Mouse (Mus musculus) layer of hippocampus, postnatal 14 days (tissue): ENCODE measurements at regions not wholly inside any gene's neighbourhood (a gene's known extent, or its start where the extent isn't known, plus 50 kb on each side); places are given as distances from the start of the nearest gene placed in this dataset.

Source experiments
- DNase-seq, 2 experiments: peaks; one replicate each; pipeline ENCODE4 v3.0.0; 2021 to 2022; ENCODE audit warnings: low spot score in 2 of 2, mixed read lengths in 1 of 2

DNA sequence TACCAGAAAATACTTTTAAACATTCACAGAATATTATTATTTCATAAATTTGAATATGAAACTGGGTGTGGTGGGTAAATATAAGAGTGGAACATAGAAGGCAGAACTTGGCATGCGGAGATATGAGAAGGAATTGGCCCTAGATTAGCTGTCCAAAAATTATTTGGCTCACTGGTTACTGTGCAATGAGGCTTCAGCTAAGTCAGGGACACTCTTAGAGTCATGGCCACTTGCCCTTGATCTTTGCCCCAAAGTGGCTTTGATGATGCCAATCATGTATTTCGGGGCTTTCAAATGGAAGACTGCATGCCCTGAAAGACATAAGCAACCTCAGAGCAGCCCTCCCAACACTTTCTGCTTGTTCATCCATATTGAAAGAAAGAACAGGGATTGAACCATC, 76.9 kb downstream of the Pxdc1 start:
- no peak for DNase-seq

DNA sequence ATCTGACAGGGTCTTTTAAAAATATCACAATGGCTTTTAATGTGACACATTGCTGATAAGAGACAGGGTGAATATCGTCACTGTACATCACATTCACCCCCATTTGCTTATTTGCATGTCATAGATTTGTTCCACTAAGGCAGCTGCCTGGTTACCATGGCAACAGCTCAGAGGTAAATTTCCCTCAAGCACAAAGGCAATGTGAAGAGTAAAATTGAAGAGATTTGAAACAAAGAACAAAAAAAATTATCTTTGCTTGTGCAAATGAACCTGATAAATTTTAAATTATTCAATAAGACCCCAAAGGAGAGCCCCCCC, 77.3 kb downstream of the Pxdc1 start:
- peak in 1 of 2 experiments; percentile 67 for DNase-seq

DNA sequence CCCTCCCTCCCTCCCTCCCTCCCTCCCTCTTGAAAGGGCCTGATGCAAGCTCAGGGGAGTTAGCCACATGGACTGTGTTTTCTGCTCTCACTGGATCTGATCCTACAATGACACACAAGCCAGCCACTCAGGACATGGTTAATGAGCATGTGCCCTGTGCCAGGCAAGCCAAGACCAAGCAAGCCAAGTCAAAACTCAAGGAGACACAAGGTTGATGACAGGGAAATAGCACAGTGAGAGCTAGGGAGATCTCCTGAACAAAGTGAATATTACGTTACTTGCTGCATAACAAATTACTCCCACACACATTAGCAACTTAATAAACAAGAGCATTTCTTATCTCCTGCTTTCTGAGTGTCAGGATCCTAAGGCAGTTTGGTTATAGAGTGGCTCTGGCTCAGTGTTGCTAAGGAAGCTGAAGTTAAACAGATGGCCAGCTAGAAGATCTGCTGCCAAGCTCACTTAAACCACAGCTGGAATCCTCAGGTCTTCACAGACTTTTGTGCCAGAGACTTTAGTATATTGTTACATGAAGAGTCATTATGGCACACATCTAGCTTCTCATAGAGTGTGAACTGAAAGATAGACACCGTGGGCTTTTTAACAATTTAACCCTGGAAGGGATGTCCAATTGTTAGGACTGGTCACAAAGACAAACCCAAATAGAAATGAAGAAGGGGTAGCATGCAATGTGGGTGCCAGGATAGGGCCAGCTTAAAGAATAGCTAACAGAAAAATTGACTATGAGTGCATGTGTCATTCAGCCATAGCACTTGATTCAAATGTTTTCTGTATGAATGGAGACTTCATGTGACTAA, 77.9 kb downstream of the Pxdc1 start:
- DNase-seq = peak; percentile 9

DNA sequence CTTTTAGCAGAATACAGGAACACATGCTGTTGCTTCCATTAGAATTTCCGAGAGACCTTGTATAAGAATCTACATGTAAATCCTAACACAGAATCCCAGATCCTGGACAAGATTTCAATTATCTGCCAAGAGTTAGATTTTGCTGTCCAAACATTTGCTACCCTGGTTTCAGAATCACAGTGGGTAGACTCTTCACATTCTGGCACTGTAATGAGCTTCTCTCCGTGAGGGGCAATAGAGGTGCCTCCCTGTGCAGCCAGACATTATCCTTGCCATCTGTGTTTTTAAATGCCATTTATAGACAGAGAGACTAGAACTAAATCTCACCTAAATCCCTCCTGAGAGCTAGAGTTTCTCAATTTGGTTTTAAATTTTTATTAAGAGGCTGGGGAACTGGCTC, 84.0 kb downstream of the Pxdc1 start:
- DNase-seq = no peak

DNA sequence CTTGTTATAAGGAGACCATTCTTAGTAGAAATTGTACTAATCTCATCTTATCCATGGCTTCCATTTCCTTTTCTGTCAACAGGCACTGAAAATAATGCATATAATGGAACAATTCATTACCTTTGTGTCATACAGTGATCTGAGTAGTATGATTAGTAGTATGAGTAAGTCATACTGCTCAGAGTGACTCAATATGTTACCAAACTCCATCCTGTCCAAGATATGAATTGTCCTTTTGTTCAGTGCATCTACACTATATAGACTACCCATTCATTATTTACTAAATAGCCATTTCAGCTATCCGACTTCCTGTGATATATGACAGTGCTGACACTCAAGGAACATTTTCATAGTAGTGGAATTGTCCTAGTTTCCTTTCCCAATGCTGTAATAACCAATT, 86.6 kb downstream of the Pxdc1 start:
- no peak for DNase-seq

DNA sequence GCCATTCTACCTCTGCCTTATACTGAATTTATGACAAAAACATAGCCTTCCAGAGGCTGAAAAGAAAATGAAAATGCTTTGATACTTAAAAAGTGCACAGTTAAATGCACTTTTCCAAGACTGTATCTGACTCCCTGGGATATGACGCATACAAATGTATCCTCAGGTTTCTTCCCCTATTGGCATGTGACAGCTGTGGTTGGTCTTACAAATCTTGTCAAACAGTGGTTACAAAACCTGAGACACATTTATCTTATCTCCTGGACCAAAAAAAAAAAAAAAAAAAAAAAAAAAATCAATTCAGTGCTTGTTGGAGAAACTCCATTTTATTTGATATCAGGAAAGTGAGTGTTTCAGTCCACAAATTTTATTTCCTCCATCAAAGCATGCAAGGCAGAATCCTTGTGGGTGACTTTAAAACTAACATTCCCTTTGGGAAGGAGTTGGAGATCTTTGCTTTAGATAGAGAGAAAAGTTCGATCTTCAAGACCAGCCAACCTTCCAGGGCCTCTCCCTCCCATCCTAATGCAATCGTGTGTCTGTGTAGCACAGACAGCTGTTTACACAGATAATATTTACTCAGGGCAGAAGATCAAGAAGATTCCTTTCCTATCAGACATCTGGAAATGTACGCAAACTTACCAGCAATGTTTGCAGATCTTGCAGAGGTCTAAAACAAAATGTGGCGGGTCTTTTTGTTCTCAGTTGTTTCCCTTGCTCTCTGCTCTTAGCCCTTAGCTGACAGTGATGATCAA, 103.0 kb downstream of the Pxdc1 start:
- DNase-seq = no peak

DNA sequence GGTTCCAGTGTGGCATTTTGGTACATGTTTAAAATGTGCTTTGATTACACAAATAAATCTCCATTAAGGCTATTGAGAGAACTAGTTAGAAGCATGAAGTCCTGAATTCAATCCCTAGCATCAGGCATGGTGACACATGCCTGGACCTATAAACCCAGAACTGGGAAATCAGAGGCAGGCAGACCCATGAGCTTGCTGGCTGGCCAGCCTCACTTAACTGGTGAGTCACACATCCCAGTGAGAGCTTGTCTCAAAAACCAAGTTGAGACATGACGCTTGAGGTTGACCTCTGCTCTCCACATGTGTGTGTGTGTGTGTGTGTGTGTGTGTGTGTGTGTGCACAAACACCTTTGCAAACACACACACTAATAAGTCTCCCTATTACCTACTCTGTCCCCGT, 112.6 kb downstream of the Pxdc1 start:
- DNase-seq = no peak

DNA sequence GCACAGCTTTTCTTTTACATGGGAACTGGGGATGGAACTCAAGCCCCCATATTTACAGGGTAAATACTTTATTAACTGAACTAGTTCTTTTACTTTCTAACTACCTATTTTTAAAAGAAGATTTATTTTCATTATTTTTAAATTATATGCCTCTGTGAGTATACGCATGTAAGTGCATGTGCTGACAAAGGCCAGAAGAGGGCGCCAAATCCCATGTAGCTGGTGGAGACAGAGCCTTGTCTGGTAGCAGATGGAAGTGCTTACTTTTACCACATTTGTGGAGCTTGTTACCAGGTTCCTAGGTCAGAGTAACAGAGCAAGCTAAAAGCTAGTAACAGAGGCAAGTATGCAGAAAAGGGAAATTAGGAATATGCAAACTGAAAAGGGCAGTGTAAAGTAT, 119.4 kb downstream of the Pxdc1 start:
- no peak for DNase-seq

DNA sequence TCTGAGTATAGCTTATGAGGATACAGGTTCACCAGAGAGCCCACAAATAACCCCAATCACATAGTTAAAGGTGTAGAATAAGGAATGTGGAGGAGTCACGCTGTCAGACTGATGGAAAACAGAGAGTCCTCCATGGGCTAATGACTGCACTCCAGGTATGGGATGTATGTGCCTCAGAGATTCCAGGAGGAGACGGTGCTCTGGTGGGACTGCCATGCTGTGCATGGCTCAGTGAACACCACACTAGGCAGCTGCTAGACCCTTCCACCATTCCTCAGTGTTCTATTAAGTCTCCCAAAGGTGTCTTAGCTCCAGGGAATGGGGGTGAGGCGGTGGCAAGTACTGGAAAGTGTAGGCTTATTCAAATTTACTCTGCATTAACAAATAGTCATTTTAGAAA, 142.0 kb downstream of the Pxdc1 start:
- DNase-seq = no peak

DNA sequence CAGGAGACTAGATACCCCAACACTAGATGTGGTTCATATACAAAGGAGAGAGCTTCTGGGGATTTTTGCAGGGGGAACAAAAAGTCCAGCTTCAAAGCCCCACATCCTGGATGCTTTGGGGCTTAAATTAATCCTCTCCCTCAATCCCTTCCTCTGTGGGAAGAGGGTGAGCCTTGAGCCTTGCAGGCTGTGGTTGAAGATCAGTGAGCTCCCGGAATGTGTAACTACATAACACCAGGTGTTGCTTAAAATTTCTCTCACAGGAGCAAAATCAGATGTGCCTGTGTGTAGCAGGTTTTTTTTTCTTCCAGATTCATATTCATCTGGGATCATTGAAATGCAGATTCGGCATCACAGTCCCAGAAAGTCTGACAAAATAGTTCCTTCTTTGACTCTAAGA, 146.1 kb downstream of the Pxdc1 start:
- DNase-seq = no peak

DNA sequence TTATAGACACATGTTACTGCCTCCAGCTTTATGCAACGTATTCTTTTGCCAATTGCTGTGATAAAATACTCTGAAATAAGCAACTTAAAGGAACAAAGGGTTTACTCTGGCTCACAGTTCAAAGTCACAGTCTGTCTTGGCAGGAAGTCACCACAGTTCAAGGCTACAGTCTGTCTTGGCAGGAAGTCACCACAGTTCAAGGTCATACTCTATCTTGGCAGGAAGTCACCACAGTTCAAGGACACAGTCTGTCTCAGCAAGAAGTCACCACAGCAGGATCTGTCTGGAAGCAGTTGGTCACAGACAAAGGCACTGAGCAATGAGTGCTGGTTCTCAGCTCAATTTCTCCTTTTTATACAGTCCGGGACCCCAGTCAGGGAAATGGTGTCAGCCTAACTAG, 147.4 kb downstream of the Pxdc1 start:
- no peak for DNase-seq

DNA sequence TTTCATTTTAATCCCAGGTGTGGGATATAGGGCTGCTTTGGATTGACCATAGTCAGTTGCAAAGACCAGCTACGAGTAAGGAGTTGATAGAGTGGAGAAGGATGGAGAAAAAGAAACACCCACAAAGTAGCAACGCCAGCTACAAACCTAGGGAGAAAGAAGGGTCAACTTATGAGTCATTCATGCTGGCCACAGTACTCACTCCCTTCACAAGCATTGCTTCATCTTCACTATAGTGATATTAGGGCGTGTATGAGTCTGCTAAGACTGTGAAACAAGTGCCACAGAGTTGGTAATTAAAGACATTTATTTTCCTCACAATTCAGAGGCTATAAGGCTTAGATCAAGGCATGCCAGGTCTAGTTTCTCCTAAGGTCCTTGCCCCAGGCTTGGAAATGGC, 148.4 kb downstream of the Pxdc1 start:
- no peak for DNase-seq

DNA sequence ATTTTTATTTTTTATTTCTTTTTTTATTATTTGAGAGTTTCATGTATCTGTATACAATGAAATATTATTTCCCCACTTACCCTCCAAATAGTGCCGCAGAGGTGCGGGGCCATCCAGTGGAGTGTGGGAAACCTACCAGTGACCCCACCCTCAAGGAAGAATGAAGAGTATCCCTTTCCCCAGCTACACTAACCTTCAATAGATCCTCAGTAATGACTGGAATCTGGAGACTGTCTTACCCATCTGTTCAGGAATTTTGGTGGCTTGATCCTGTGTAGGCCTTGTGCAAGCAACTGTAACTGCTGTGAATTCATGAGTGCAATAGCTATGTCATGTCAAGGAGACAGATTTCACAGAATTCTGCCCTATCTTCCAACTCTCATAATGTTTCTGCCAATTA, 153.9 kb upstream of the Slc22a23 start:
- DNase-seq = no peak

DNA sequence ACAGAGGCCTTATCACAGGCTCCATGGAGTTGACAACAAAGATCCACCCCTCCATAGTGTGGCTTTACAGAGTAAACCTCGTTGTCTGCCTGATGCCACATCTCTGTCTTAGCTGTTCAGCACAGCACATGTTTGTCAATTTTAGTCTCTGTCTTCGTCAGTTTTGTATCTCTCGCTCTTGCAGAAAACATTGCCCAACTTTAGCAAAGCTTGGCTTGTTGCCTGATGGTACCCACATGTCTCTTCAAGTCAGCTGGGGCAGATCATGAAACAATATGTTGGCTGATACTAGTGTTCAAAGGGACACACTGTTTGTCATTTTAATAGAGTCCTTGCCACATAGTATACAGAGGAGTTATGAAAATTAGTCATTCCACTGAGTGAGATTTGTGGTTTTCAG, 152.7 kb upstream of the Slc22a23 start:
- no peak for DNase-seq

DNA sequence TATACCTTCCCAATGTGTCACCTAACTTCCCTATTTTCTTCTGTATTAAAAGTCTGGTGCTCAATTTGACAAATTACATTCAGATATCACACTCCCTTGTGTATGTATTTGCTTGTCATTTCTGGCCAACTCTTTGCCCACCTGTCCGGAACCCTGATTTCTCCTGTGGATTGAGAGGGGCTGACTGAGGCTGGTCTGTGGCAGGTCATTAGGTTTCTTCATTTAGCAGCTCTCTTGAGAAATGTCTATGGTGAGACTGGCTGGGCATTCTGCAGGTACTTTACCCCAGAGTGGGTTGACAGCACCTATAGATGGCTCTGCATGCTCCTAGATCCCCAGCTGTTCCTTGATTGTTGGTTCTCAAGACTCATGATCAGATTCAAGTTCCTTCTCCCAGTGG, 139.8 kb upstream of the Slc22a23 start:
- no peak for DNase-seq

DNA sequence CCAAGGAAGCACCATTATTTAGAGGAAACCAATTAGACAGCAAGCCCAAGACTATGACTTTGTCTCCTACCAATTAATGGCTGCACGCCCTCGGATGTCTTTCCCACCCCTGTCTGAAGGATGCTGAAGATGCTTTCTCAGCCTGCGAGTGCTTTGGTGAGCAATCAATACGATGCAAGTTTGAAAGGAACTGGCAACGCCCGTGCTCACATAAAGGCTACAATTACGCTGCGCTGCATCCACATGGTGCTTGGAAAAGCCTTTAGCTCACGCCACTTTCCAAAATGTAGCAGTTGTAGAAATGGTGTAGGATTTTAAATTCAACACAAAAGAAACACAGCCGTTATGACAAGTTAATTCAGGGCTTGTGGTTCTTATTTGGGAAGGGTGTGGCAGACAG, 136.5 kb upstream of the Slc22a23 start:
- DNase-seq = no peak

DNA sequence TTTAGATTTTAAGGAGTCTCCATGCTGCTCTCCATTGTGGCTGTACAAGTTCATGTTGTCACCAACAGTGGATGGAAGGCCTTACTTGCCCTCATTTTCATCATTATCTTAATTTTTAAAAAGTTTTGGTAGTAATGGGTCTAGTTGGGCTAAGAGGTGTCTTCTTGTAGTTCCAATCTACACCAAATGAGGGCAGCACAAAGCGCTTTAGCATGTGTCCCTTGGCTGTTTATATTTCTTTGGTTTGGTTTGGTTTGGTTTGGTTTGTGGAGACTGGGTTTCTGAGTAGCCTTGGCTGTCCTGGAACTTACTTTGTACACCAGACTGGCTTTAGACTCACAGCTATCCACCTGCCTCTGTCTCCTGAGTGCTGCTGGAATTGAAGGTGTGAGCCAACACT, 125.4 kb upstream of the Slc22a23 start:
- DNase-seq = no peak

DNA sequence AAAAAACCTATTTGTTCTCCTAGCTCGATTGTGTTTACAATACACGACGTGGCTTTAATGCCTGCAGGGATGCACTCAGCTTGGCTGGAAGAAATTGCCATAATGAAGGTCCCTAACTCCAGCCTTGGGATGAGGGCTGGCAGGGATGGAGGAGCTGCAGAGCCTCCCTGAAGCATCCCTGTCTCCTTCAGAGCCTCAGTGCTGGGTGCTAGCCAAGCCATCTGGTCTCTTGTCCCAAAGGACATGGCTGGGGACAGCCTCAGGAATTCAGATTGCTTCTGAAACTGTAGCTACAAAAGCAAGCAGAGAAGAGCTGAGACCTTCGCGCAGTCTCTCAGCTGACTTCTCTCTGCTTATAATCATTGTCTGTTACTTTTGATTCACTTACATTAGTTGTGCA, 124.6 kb upstream of the Slc22a23 start:
- peak; percentile 12 to 25 for DNase-seq

DNA sequence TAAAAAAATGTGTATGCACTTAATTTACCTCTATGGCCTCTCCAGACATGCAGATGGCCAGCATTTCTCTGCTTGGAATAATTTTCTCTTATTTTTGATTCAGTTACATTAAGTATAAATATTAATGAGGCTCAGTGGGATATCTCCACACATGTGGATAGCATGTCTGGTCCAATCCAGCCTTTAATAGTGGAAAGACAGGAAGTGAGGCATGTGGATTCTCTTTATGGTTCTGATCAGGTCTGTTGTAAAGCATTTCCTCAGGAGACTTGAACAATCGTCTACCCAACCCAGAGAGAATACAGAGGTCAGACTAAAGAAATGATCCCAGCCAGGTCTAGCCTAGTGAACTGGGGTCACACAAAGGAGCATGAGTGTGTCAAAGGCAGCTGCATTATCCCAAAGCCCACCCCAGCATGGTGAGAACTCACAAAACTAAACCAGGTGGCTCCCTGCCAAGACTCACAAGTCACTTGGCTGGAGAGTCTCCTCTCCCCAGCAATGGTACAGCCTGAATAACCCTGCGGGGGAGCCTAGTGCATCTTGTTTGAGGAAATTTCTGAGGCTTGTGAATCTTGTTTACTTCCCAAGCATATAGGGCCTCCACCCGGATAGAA, 123.3 kb upstream of the Slc22a23 start:
- DNase-seq = no peak

DNA sequence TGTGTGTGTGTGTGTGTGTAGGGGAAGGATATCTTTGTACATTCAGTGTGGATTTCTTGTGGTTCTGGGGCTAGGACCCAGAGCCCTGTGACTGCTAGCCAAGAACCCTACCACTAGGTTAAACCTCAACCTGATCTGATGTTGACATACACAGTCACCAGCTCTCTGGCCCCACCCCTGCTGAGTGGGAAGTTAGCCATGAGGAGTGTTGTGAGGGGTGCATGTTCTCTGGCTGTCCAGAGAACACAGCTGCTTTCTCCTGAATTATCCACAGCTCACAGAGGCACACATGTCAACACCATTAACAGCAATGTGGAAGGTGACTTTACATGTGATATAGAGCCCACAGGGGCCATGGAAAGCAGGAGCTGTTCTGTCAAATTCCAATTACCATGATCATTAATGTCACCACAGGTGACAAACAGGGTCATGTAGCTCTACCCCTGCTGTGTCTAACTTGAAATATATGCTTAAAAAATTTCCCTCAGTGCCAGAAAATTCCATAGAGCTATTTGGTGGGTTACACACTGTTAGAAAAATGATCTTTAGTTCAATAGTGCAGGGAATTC, 121.0 kb upstream of the Slc22a23 start:
- DNase-seq = no peak

DNA sequence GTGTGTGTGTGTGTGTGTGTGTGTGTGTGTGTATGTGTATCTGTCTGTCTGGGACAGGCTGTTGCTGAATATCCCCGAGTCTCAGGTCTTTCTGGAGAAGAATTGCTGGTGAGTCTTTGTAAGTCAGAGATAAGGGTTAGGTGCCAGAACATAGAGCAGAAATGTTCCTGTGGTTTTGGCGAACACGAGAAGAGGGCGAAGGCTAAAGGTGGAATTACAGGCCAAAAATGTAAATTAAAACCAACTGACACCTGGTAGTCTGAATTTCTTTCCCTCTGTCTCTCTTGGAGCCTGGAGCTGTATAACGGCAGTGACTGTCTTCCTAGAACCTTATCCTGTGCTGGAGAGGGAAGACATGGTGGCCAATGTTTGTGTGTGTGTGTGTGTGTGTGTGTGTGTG, 120.5 kb upstream of the Slc22a23 start:
- DNase-seq = no peak

DNA sequence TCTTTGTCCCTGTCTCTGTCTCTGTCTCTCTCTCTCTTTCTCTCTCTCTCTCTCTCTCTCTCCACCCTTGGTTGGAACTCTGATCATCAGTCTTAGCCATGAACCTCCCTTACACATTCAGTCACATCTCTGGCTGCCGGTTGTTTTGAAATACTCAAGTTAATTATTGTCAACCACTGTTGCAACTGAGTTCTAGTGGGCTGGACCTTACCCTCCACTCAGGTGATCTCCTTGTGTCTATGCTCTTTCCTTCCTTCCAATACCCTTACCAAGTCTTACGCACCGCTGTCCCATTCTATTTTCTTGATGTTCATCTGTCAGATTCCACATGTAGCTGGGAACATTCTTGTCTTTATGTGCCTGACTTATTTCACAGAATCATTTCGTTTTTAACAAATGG, 119.2 kb upstream of the Slc22a23 start:
- DNase-seq = no peak
